Mouse (Mus musculus) neutrophil, adult 59 days (primary cell): ENCODE data around the gene Yeats2. TPM values are rescaled to one million over a fixed set of nuclear protein-coding genes. Genes with fewer than 3 reads are reported as not detected.

ENCODE experiments used
- total RNA-seq, 2 experiments: library from RNA; stranded (reverse); gene quantifications; 1 replicate in 1 of 2; 2 replicates in 1 of 2; pipeline ENCODE4 v1.2.4; 2023

The Yeats2 gene
- total RNA-seq = 10 to 100 TPM; 27.2 to 27.3 TPM

GRCm38 (mm10) chr16:20140772-20141531 lies at the start of gene Yeats2:
Gene Yeats2, plus strand, starts transcription at chr16:20141063.

GRCm38 (mm10) chr16:20097069-20097710 lies 43.7 kb upstream of the Yeats2 start, which contains the start of gene Klhl24:
Gene Klhl24, plus strand, starts transcription at chr16:20097542.

GRCm38 (mm10) chr16:20240468-20241414 lies 99.9 kb downstream of the Yeats2 start, which contains the start of gene Map6d1:
Gene Map6d1, minus strand, starts transcription at chr16:20241358.

Other genes starting within 250 kb of the Yeats2 start
- 10 to 100 TPM; 78.8 to 82.6 TPM for gene Klhl6, start 158.0 kb upstream of the Yeats2 start, total RNA-seq
- gene Klhl24, start 43.5 kb upstream of the Yeats2 start, total RNA-seq = 100 to 1,000 TPM; 106 to 119 TPM
- gene Map6d1, start 100.3 kb downstream of the Yeats2 start, total RNA-seq = not detected
- gene Parl, start 161.3 kb downstream of the Yeats2 start, total RNA-seq = 10 to 100 TPM; 51.1 to 79.0 TPM
- gene Cyp2ab1, start 184.3 kb downstream of the Yeats2 start, total RNA-seq = 1 to 10 TPM; 4.7 to 5.0 TPM